Mouse (Mus musculus) heart, adult 9 months (tissue): ENCODE data around the gene Znhit2.

Source experiments
- DNase-seq, 2 experiments: peaks; one replicate each; pipeline ENCODE4 v3.0.0; 2022; ENCODE audit warnings: low spot score in 2 of 2

Znhit2 gene

GRCm38 (mm10) chr19:6071261-6071660 is 10.3 kb downstream of the Znhit2 start:
- DNase-seq = no peak

DNA sequence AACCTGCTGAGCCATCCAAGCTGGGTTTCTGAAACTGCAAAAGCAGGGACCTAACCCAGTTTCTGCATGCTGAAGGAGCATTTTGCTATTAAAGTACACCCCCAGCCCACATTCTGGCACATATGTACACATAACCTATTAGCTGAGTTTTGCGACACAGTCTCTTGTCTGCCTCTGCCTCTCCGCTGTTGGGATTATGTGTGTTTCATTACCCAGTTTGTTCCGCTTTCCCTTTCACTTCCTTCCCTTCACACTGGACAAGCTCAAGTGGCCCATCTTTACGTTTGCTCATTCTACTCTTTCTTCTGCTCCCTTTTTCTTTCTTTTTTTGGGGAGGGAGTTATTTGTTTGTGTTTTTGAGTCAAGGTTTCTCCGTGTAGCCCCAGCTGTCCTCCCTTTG is 12.9 kb downstream of the Znhit2 start:
- DNase-seq = no peak

GRCm38 (mm10) chr19:6076564-6077393 is 15.8 kb downstream of the Znhit2 start, which contains the start of gene Vps51:
Vps51 (minus strand) TSS chr19:6077231.
- DNase-seq = peak; percentile 83 to 86

DNA sequence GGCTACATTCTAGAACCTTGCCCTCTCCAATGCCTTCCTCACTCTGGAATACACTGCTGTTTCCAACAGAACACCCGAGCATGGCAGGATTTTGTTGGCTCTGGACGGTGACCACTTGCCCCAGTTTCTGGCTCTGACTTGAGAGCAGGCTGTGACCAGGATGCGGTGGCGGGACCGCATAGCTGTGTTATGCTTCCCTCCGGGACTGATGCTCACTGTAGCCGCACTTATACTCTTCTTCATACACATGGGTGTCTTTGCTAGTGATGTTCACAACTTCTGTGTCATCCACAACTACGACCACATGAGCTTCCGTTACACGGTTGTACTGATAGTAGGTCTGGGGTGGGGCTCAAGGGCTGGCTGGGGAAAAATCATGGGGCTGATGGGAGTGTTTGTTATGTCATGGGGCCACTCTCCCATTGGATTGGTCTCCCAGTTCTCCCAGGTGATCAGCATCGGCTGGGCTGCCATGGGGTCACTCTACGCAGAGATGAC is 19.0 kb downstream of the Znhit2 start, which contains the start of gene Tmem262:
Gene Tmem262 (plus strand): TSS at position 51 of the 498 bp plus-strand sequence.
- DNase-seq = no peak

GRCm38 (mm10) chr19:6082156-6082555 is 21.2 kb downstream of the Znhit2 start, which contains the start of gene Gm28374:
Gm28374 (minus strand) TSS chr19:6082256.
- no peak for DNase-seq

DNA sequence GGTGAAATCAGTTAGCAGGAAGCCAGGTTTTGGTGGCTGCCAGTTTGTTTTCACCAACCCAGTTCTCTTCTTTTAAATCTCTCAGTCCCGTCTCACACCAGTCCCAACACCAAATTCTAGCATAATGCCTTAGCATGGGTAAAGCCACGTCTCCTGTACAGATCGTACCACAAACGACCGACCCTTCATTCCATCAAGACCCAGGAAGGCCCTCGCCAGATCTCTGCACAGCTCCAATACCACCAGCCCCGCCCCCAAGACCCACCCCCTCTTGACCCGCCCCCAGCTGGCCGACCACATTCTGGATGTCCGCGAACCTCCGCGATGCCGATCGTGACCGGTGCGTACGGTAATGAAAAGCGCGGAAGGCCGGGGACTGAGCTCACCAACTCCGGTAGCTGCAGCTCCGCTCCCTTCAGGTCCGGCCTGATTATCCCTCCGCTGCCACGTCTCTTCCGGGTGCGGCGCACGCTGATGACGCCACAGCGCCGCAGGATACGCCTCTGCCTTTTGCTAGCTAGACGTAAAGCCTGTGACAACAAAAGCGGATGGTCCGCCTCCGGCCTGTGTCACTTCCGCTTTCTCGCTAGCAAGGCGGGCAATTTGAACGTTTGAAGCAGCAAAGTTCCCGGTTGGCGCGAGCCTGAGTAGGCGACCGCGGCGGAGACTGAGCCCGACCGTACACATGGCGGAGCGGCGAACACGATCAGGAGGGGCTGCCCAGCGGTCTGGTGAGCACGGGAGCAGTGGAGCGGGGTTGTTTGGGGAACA is 23.7 kb downstream of the Znhit2 start, which contains the start of the genes Zfpl1 and Cdca5:
Gene Zfpl1 (minus strand): TSS at position 479 of the 771 bp plus-strand sequence.
Gene Cdca5 (plus strand): TSS at position 506 of the 771 bp plus-strand sequence.
- peak; percentile 94 to 96 for DNase-seq

DNA sequence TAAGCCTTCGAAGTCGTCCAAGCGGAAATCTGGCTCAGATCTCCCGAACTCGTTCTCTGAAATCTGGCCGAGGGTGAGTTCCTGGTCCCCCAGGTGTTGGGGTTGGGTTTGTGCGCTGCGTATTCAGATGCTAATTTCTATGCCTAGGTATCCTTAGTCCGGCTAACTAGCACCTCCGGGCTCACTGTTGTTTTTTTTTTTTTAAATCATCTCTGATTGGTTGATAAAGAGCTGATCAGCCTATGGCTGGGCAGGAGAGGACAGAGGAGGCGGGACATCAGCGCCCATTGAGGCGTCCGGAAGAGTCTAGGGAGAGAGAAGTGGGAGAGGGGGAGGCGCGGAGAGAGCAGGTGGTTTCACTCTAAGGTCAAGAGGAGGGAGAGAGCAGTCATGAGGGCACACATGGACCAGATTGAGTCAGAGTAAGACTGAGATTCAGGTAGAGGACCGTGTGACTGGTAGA is 24.5 kb downstream of the Znhit2 start:
- DNase-seq = no peak

DNA sequence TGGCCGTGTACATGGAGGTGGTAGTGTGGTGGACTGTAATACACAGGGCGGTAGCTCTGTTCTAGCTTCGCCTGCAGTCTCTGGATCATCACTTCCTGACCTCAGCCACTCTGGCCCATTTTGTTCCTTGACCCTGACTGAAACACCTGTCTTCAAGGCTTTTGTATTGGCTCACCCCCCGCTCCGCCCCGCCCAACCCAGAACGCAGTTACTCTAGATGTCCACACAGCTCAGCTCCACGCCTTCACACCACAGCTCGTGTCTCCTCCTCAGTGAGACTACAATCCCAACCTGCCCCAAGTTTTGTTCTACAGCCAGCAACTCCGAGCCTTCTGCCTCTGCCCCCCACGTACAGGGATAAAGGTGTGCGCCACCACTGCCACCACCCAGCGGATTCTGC is 27.8 kb downstream of the Znhit2 start:
- no peak for DNase-seq

- no peak for DNase-seq
Measured at GRCm38 (mm10) chr19:6094119-6094518, 33.1 kb downstream of the Znhit2 start, which contains the start of gene AC131692.1. AC131692.1 (plus strand) TSS chr19:6094419.

DNA sequence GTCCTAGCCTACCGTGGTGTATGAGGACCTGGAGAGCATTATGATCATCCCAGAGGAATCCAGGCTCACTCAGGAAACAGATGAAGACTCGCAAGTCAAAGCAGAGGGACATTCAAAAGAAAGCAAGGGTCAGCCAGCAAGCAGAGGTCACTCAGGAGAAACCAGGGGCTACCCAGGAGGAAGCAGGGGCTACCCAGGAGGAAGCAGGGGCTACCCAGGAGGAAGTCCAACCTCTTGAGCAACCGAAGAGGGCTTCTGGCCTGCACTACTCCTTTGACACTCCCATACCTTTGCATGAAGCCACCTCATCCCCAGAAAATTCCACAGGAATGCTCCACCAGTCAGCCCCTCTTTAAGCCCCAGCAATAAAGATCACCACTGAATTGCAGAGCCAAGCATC is 36.9 kb downstream of the Znhit2 start:
- no peak for DNase-seq

DNA sequence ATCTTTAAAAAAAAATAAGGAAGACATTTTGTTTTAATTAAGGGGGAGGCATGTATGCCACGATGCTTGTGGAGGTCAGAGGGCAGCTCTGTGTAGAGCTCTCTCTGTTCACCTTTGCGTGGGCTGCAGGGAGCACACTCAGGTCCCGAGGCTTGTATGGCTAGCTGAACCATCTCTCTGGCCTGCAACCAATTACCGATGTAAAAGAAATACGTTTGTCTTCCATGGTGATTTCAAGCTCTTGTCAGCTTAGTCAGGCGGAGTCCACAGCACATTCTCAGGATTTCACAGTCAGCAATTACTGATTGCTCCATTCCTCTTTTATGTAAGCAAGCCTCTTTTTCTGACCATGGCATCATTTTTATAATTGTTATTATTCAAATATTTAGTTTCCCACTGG is 40.2 kb downstream of the Znhit2 start:
- DNase-seq = no peak

DNA sequence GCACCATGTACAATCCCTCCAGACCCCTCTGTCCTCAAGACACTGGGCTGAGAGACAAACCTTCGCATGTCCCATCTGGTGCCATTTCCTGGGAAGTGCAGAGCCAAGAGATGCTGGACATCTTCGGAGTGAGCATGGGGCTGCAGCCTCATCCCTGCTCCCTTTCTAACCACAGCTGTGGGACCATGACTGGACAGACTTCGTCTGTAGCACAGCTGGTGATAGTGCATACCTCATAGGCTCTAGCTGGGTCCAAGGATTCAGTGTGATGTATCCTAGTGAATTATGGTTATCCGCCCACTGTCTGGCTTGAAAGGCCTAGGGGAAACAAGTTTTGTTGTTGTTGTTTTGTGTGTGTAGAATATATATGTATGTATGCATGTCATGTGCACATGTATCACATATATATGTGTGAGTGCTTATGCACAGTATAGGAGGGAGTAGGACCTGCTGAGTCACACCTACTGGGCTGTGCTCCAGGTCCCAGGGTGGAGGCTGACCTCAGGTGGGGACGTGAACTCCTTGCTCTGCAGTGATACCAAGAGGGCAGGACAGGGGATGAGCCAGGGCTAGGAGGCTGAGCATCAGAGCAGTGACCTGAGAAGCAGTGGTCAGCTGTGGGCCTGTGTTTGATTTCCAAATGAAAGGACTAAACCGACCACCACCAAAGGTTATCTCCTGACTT is 41.3 kb downstream of the Znhit2 start:
- DNase-seq = no peak

DNA sequence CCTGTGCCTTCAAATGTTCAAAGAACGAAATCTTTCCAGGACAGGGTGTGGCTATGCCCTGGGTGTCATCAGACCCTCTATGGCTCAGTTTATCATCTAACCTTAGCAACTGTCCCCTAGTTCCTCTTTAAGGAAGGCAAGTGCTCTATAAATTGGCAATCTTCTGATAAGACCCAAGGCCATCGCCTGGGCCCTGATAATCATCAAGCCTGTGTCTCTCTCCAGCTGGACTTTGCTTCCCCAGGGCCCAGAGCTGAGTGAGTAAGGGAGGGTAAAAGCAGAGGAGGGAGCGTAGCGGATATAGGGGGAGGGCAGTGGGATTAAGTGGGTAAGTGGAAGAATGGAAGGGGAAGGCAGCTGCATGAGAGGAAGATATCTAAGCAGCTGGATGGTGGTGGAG is 43.5 kb downstream of the Znhit2 start:
- no peak for DNase-seq

GRCm38 (mm10) chr19:6105586-6105985 is 44.6 kb downstream of the Znhit2 start, which contains the start of gene Naaladl1:
Naaladl1 (plus strand) TSS chr19:6105782.
- DNase-seq = no peak
